Mouse (Mus musculus) cerebellum, adult 11-12 months (tissue): ENCODE data around the gene Id2.

ENCODE experiments used
- DNase-seq: peaks from one replicate; pipeline ENCODE4 v3.0.0; 2022

The Id2 gene

GRCm38 (mm10) chr12:25073374-25073773 lies 23.6 kb downstream of the Id2 start:
- no peak for DNase-seq

GRCm38 (mm10) chr12:25062264-25062663 lies 34.7 kb downstream of the Id2 start:
- DNase-seq: no peak

- no peak for DNase-seq
These were observed 36.0 kb downstream of the Id2 start for GRCm38 (mm10) chr12:25060901-25061300.

GRCm38 (mm10) chr12:25059487-25060200 lies 37.3 kb downstream of the Id2 start:
- no peak for DNase-seq

- no peak for DNase-seq
These were observed 42.0 kb downstream of the Id2 start for GRCm38 (mm10) chr12:25054963-25055362.

- DNase-seq: no peak
These were observed 42.4 kb downstream of the Id2 start for GRCm38 (mm10) chr12:25054511-25054910.

GRCm38 (mm10) chr12:25049253-25049652 lies 47.7 kb downstream of the Id2 start:
- DNase-seq: no peak

- DNase-seq: no peak
These were observed 52.4 kb downstream of the Id2 start for GRCm38 (mm10) chr12:25044579-25044978.

GRCm38 (mm10) chr12:25044056-25044455 lies 52.9 kb downstream of the Id2 start:
- DNase-seq: no peak
